Mouse (Mus musculus) lung, postnatal 0 days (tissue): ENCODE measurements at regions not wholly inside any gene's neighbourhood (a gene's known extent, or its start where the extent isn't known, plus 50 kb on each side); places are given as distances from the start of the nearest gene placed in this dataset.

Source experiments
- CTCF ChIP-seq: IDR thresholded peaks from 2 replicates; pipeline ENCODE4 v1.5.1; 2016; ENCODE audit warnings: antibody characterized with exemption, mild to moderate bottlenecking
- EP300 ChIP-seq: IDR thresholded peaks from 2 replicates; pipeline ENCODE4 v1.6.1; 2016; ENCODE audit warnings: antibody characterized with exemption, mild to moderate bottlenecking, control low read depth

DNA sequence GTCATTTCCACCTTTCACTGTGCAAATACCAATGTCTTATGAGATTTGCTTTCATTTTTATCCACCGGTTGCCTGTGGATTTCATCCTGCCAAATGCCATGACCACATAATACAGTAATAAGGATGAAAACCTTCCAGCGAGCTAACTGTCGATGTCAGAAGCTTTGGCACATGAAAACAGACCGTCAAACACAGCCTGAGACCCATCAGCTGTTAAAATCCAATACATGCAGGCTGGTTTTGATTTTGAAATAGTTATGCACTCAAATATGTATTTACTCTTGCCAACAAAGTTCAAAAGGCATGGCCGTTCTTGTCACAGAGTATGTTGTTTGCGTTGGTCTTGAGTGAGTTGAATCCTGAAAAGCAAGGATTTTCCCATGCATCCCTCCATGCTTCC, 415.6 kb upstream of the Slc35b3 start:
- TF ChIP-seq CTCF = no peak
- no peak for TF ChIP-seq EP300
